Mouse (Mus musculus): ENCODE results near the gene Slit3. TPM values are rescaled to one million over a fixed set of nuclear protein-coding genes. Genes with fewer than 3 reads are reported as not detected.

Slit3 gene
- polyA plus RNA-seq, 1 experiment from 2014 or later = 20.9 TPM

DNA sequence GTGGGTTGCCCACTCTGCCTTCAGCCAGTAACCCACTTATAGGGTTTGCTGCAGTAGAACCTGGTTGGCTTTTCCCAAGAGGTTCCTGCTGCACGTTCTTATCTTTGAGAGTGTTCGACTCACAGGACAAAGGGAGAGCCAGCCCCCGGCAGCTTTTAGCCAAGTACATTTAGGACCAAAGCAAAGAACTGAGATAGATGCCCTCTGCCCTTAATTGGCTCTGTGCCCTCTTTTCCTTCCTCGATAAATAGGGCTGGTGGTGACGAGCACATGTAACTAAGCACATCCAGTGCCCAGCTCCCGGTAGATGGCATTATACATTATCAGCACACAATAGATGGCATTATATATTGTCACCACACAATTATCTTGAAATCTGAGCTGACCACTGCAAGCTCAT is 444.3 kb downstream of the Slit3 start:
- Histone ChIP-seq H3K27me3 (no peaks in the 10 kb centered on the region), H3K9me3 (no peaks in the 10 kb centered on the region), H3K27ac (no peak overlapping the region), H3K4me3 (no peak overlapping the region), H3K4me2 (replicated peaks) (no peak overlapping the region), H3K36me3 (no peaks in the 10 kb centered on the region), H3K4me1 (peaks cover 52% of the 10 kb centered on the region), H3K9ac (no peak overlapping the region)
- ATAC-seq (ENCODE audit: low FRiP score, low read depth) = no peak
- 62% methylated on average over 6 of the region's 6 CpGs for WGBS

DNA sequence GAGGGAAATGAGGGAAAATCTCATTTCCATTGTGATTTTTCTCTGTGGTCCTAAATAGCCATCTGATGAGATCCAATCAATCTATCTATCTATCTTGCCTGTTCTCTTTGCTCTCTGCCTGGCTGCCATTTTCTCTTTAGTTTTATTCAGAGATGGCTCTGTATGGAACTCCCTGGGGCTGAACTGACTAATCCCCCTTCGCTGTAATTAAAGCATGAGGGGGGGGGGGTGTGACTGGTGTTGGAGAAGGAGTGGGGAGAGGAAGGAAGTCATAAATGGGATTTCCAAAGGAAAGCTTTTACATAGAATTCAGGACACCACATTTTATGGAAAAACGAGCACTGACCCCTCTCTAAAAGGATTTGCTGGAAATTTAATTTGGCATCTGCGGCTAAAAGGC is 445.7 kb downstream of the Slit3 start:
- Histone ChIP-seq H3K9me3 (no peaks in the 10 kb centered on the region), H3K36me3 (peaks cover 7% of the 10 kb centered on the region; the same call in 1 of the 2 replicates), H3K4me1 (peaks cover 45% of the 10 kb centered on the region), H3K4me3 (no peak overlapping the region), H3K27me3 (no peaks in the 10 kb centered on the region), H3K4me2 (replicated peaks) (no peak overlapping the region), H3K9ac (no peak overlapping the region), H3K27ac (no peak overlapping the region)
- WGBS = 21% methylated on average over 3 of the region's 3 CpGs
- no peak for ATAC-seq (ENCODE audit: low FRiP score, low read depth)

DNA sequence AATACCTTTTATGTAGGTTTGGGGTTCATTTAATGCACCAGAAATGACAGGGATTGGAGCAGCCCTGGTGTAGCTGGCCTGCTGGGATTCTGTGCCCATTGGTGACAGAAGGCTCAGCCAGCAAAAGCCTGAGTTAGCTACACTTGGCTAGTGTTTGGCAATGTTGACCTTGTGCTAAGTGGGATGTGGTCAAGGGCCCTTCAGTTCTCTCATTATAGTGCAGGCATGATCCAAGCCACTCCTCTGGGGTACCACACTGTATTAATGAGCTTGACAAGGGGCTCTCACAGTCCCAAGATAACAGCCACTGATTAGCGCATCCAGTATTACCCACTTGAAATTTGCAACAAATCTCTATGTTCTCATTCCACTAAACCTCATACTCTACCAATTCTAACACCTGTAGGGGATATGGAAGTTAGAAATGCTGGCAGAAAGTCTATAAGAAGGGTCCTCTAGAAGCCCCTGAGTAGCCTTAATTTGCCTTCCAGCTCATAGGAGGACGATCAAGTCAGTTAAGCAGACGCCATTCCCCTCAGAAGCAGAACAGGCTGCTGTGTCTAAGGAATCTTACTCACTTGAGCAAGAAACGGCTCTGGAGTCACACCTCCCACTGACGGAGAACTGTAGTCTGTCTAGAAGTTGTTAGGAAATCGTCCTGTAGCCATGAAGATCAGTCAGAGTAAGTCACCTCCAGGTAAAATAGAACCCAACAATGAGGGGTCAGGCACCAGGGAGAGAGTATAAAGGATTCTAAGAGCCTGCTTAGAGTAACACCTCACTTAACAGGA is 448.3 kb downstream of the Slit3 start:
- Histone ChIP-seq H3K9ac (no peak overlapping the region), H3K36me3 (peaks cover 7% of the 10 kb centered on the region; the same call in 1 of the 2 replicates), H3K4me3 (no peak overlapping the region), H3K4me2 (replicated peaks) (no peak overlapping the region), H3K9me3 (no peaks in the 10 kb centered on the region), H3K27ac (no peak overlapping the region), H3K27me3 (no peaks in the 10 kb centered on the region), H3K4me1 (peaks cover 23% of the 10 kb centered on the region)
- 74% methylated on average over 6 of the region's 6 CpGs for WGBS
- no peak for ATAC-seq (ENCODE audit: low FRiP score, low read depth)

DNA sequence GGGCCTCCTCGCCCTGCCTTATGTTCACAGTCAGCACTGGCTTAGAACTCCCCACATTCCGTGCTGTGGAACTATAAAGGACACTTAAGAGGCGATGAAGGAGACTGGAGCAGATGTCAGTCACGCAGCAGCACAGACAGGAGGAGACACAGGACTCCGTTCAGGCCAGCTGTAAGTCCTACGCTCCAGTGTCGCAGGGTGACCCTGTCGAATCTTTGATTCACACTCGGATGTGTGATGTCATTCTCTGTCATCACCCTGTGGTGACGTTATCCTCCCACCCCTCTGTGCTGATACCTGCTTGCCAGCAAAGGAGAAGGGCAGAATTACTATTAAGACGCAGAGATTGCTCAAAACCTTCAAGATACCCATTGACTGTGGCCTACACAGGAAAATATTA is 448.9 kb downstream of the Slit3 start:
- no peaks in the 10 kb centered on the region for H3K9me3 ChIP-seq
- H3K27ac ChIP-seq = no peak overlapping the region
- no peak overlapping the region for H3K9ac ChIP-seq
- no peak overlapping the region for H3K4me3 ChIP-seq
- peaks cover 7% of the 10 kb centered on the region; the same call in 1 of the 2 replicates for H3K36me3 ChIP-seq
- no peak for ATAC-seq (ENCODE audit: low FRiP score, low read depth)
- peaks cover 23% of the 10 kb centered on the region for H3K4me1 ChIP-seq
- H3K4me2 ChIP-seq (replicated peaks) = no peak overlapping the region
- no peaks in the 10 kb centered on the region for H3K27me3 ChIP-seq
- WGBS = 79% methylated on average over 11 of the region's 11 CpGs

DNA sequence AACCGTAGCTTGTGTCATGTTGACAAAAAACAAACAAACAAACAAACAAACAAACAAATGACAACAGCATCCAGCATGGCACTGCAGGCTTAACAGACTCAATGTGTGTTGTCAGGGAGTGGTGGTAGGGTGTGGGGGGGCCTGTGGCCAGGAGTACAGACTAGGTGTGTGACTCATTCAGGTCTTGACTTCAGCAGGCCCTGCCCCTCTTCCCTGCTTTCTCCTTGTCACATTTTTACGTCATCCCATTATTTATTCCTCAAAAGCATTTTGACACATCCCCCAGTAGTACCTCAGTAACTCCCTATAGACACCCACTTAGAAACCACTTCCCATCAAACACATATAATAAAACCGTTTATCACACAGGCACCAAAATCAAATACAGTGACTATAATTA is 450.9 kb downstream of the Slit3 start:
- peaks cover 8% of the 10 kb centered on the region for H3K4me1 ChIP-seq
- H3K27me3 ChIP-seq = no peaks in the 10 kb centered on the region
- ATAC-seq (ENCODE audit: low FRiP score, low read depth) = no peak
- H3K9me3 ChIP-seq = no peaks in the 10 kb centered on the region
- H3K9ac ChIP-seq = no peak overlapping the region
- no peak overlapping the region for H3K4me2 ChIP-seq (replicated peaks)
- whole genome bisulfite sequencing = 75% methylated on average over 3 of the region's 3 CpGs
- peaks cover 13% of the 10 kb centered on the region; the same call in 1 of the 2 replicates for H3K36me3 ChIP-seq
- H3K27ac ChIP-seq = no peak overlapping the region
- no peak overlapping the region for H3K4me3 ChIP-seq

DNA sequence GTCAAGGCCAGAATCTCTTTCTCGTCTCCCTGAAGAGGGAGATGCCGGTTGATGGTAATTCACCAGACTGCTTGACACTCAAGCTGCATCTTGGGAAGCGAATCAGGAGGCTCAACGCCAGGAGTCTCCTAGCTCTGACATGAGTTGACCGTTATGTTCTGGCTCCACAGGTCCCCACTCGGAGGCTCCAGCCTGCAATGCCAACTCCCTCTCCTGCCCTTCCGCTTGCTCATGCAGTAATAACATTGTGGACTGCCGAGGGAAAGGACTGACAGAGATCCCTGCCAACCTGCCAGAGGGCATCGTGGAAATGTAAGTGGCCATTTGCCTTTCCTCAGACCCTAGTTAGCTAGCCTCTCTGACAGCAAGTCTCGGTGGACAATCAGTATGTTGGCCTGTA is 457.8 kb downstream of the Slit3 start:
- ATAC-seq (ENCODE audit: low FRiP score, low read depth) = no peak

DNA sequence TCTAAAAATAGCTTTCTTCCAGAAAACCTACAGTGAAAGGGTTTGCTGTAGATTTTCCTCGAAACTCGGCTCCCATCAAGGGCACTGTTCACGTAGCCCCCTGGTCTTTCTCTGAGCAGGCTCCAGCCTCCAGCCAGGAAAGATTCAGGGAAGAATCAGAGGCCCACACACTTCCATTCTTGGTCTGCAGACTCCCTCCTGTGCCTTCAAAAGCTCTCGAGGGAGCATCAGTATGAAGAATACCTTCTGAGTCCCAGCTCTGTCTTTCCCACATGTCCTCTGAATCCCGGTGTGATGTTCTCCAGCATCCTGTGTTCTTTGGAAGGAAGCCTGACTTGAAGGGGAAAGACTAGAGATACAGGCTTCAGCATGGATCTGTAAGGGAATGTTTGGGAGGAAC is 461.6 kb downstream of the Slit3 start:
- no peak overlapping the region for H3K9ac ChIP-seq
- H3K27me3 ChIP-seq = no peaks in the 10 kb centered on the region
- H3K4me3 ChIP-seq = no peak overlapping the region
- peaks cover 40% of the 10 kb centered on the region for H3K36me3 ChIP-seq
- no peaks in the 10 kb centered on the region for H3K9me3 ChIP-seq
- H3K27ac ChIP-seq = no peak overlapping the region
- H3K4me1 ChIP-seq = no peaks in the 10 kb centered on the region
- WGBS = 82% methylated on average over 5 of the region's 5 CpGs
- no peak overlapping the region for H3K4me2 ChIP-seq (replicated peaks)
- no peak for ATAC-seq (ENCODE audit: low FRiP score, low read depth)

More for the DNA sequence above, 457.8 kb downstream of the Slit3 start:
- no peaks in the 10 kb centered on the region for H3K27me3 ChIP-seq
- H3K36me3 ChIP-seq = peaks cover 43% of the 10 kb centered on the region
- no peak overlapping the region for H3K4me2 ChIP-seq (replicated peaks)
- no peak overlapping the region for H3K4me3 ChIP-seq
- WGBS = 90% methylated on average over 10 of the region's 10 CpGs
- no peak overlapping the region for H3K9ac ChIP-seq
- no peaks in the 10 kb centered on the region for H3K4me1 ChIP-seq
- H3K27ac ChIP-seq = no peak overlapping the region
- H3K9me3 ChIP-seq = no peaks in the 10 kb centered on the region

DNA sequence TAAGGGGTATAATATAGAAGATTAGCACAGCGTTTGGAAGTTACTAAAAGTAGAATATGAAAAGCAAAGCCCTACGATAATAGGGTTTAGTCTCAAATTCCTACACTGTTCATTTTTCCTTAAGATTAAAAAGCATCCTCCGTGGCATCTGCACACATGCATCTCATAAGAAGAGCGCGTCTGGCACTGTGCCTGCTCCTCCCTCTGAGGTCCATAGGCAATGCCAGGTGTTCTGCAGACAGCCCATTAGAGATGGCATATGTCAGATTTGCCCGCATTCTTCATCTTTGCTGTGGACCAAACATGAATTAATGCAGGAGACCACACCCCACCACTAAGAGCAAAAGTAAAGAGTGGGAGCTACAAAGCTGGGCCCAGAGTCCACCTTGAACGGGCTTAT is 462.6 kb downstream of the Slit3 start:
- no peak for ATAC-seq (ENCODE audit: low FRiP score, low read depth)
- Histone ChIP-seq H3K27me3 (no peaks in the 10 kb centered on the region), H3K27ac (no peak overlapping the region), H3K36me3 (peaks cover 45% of the 10 kb centered on the region), H3K4me1 (no peaks in the 10 kb centered on the region), H3K4me3 (no peak overlapping the region), H3K9ac (no peak overlapping the region), H3K4me2 (replicated peaks) (no peak overlapping the region), H3K9me3 (no peaks in the 10 kb centered on the region)
- 87% methylated on average over 7 of the region's 7 CpGs for WGBS

DNA sequence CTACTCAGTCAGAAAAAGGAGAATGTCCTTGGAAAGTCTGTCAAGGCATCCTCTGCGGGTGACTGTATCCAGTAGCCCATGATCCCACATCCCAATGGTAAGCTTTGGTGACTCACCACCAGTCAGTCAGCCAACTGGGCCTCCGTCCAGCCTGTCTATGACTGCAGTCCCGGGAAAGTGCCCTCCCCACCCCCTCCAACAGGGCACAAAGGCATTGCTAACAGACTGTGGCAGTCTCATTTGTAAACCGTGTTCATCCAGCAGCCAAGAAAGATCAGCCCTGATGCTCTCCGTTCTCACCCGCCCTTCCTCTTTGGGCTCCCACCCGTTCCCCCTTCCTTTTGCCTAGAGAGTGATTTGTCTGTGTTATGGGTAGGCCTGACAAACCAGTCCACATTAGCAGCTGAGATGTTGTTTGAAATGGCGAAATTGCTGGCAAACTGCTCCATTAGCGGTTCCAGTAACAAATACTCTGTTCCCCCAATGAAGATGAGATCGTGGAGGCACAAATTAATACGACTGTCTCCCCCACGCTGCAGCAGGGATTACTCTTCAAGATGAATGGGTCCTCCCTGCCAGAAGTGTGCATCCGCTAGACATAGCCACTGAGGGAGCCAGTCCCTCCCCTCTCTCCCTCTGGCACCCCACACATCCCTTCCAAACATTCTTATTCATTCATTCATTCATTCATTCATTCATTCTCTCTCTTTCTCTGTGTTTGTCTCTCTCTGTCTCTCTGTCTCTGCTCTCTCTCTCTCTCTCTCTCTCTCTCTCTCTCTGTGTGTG is 466.3 kb downstream of the Slit3 start:
- no peak overlapping the region for H3K4me3 ChIP-seq
- no peaks in the 10 kb centered on the region for H3K9me3 ChIP-seq
- no peaks in the 10 kb centered on the region for H3K27me3 ChIP-seq
- 86% methylated on average over 13 of the region's 13 CpGs for WGBS
- H3K36me3 ChIP-seq = peaks cover 34% of the 10 kb centered on the region
- ATAC-seq (ENCODE audit: low FRiP score, low read depth) = no peak
- no peak overlapping the region for H3K9ac ChIP-seq
- H3K4me2 ChIP-seq (replicated peaks) = no peak overlapping the region
- H3K27ac ChIP-seq = no peak overlapping the region
- no peaks in the 10 kb centered on the region for H3K4me1 ChIP-seq

DNA sequence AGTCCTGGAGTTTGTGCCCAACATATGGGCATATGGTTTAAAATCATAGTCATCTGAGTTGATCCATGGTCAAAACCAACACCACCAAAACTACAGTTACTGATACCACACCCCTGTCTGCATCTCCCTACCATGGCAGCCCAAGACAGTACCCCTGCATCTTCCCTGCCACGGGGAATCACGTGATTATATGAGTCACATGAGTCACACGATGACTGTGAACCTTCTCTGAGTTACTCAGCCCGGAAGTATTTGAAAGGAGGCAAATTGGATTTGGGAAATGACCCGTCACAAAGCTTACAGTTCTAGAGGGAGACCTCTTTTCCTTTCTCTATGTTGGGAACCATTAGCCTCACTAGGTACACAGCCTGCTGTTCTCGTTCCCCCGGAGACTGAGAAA is 468.9 kb downstream of the Slit3 start:
- Histone ChIP-seq H3K4me3 (no peak overlapping the region), H3K27me3 (no peaks in the 10 kb centered on the region), H3K4me1 (no peaks in the 10 kb centered on the region), H3K4me2 (replicated peaks) (no peak overlapping the region), H3K27ac (no peak overlapping the region), H3K36me3 (peaks cover 22% of the 10 kb centered on the region), H3K9me3 (no peaks in the 10 kb centered on the region), H3K9ac (no peak overlapping the region)
- no peak for ATAC-seq (ENCODE audit: low FRiP score, low read depth)
- 91% methylated on average over 7 of the region's 7 CpGs for WGBS

DNA sequence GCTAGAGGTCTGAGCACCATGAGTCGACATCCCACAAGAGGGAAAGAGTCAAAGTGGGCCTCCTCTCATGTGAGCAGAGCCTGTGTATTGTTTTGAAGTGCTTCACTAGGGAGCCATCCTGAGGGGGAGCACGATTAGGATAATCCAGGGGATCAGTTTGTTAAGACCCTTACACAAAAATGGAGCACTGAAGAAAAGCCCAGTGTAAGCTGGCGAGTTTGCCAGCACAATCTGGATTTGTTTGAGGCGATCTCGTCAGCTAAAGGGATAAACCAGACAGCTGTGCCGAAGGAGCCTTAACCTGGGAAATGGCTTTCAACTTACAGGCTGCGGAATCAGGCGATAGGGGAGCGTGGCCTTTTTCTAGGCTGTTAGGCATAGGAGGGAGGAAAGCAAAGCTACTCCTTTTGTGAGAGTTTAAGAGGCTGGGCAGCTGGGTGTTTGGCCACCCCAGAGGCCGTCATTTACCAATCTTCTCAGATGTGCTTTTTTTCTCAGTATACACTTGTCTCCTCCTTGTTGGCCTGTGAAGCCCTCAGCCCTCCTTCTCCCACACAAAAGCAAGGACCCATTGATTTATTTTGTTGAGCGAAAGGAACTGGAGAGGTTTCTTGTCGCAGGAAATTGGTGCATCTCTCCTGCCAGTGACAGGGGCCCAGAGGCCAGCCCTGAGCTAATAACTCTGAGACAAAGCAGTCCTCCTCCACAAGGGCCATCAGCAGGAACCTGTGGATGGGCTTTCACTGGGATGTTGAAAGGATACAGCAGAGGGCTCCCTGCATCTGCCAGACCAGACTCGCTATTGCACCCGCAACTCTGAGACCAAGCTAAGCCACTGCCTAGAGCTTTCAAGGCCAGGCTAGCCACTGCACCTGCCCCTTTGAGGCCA is 472.4 kb downstream of the Slit3 start:
- Histone ChIP-seq H3K4me1 (no peaks in the 10 kb centered on the region), H3K36me3 (peaks cover 27% of the 10 kb centered on the region), H3K9me3 (no peaks in the 10 kb centered on the region), H3K9ac (no peak overlapping the region), H3K27ac (no peak overlapping the region), H3K4me2 (replicated peaks) (no peak overlapping the region), H3K27me3 (no peaks in the 10 kb centered on the region), H3K4me3 (no peak overlapping the region)
- no peak for ATAC-seq (ENCODE audit: low FRiP score, low read depth)
- 62% methylated on average over 14 of the region's 14 CpGs for WGBS

DNA sequence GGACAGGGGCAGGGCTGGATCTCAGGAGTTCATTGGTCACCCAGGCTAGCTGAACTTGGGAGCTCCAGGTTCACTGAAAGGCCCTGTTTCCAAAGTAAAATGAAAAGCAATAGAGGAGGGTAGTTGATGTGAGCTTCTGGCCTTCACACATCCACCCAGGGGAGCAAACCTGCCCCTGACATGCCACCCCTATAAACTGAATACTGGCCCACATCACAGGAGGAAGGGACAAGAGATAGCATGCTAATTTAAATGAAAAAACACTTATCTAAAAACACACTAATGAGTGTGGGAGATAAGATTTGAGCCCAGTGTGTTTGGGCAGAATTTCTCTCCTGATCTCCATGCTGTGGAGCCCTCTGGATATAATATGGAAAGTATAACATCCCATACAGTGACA is 475.0 kb downstream of the Slit3 start:
- H3K27ac ChIP-seq = no peak overlapping the region
- ATAC-seq (ENCODE audit: low FRiP score, low read depth) = no peak
- H3K27me3 ChIP-seq = no peaks in the 10 kb centered on the region
- H3K9ac ChIP-seq = no peak overlapping the region
- no peak overlapping the region for H3K4me2 ChIP-seq (replicated peaks)
- 0 out of 2 replicates have a peak, but pooled peaks cover 8% of the 10 kb centered on the region for H3K4me1 ChIP-seq
- no peak overlapping the region for H3K4me3 ChIP-seq
- no peaks in the 10 kb centered on the region for H3K9me3 ChIP-seq
- peaks cover 22% of the 10 kb centered on the region for H3K36me3 ChIP-seq

All from limb, embryonic 13.5 days (tissue).